Mouse (Mus musculus) G1E (cell line): Measurements from ENCODE around the gene Ribc2. TPM values are rescaled to one million over a fixed set of nuclear protein-coding genes. Genes with fewer than 3 reads are reported as not detected.

Experiments used
- ATAC-seq: 2 replicates; pipeline ENCODE4 v1.8.0; 2016; ENCODE audit warnings: mild to moderate bottlenecking; ENCODE audit not compliant: insufficient number of reproducible peaks, poor library complexity, low FRiP score, severe bottlenecking; ENCODE audit errors: extremely low read depth
- DNase-seq: peaks from one replicate; pipeline ENCODE4 v3.0.0; 2012; ENCODE audit warnings: low spot score
- H3K27me3 ChIP-seq: 2 replicates; pipeline ENCODE4 v1.6.1; 2012; ENCODE audit warnings: mild to moderate bottlenecking, low read length, inconsistent platforms; ENCODE audit not compliant: insufficient read depth
- H3K36me3 ChIP-seq: replicated peaks from 2 replicates; pipeline ENCODE3; 2012; ENCODE audit warnings: mild to moderate bottlenecking, inconsistent platforms
- H3K4me1 ChIP-seq: 2 replicates; pipeline ENCODE4 v1.6.1; 2012; ENCODE audit warnings: low read depth, low read length, inconsistent platforms, mixed read lengths; ENCODE audit not compliant: insufficient read depth
- H3K4me3 ChIP-seq: 2 replicates; pipeline ENCODE4 v1.5.1; 2012; ENCODE audit warnings: low read depth, mild to moderate bottlenecking, inconsistent platforms, low read length, moderate library complexity, mixed read lengths
- H3K9me3 ChIP-seq: replicated peaks from 2 replicates; pipeline ENCODE4 v1.6.1; 2012; ENCODE audit warnings: inconsistent platforms
- CTCF ChIP-seq: IDR thresholded peaks from 2 replicates; pipeline ENCODE4 v1.5.1; 2012; ENCODE audit warnings: low read depth, low read length, inconsistent platforms, mixed read lengths
- GATA1 ChIP-seq: IDR thresholded peaks from 2 replicates; pipeline ENCODE4 v1.6.1; 2012; ENCODE audit warnings: borderline replicate concordance, low read length, inconsistent platforms, mixed read lengths
- GATA2 ChIP-seq: IDR thresholded peaks from 2 replicates; pipeline ENCODE4 v1.6.1; 2012; ENCODE audit warnings: low read depth, low read length, inconsistent platforms, borderline replicate concordance
- POLR2AphosphoS5 ChIP-seq: IDR thresholded peaks from 2 replicates; pipeline ENCODE4 v1.6.1; 2012; ENCODE audit warnings: low read depth, low read length, inconsistent platforms; ENCODE audit not compliant: insufficient replicate concordance
- TAL1 ChIP-seq: conservative IDR thresholded peaks from 2 replicates; pipeline ENCODE4 v1.6.1; 2012; ENCODE audit warnings: low read depth, low read length, inconsistent platforms, mixed read lengths
- polyA plus RNA-seq: library from polyadenylated mRNA; stranded (reverse); fragments of >175 nt; gene quantifications from 2 replicates; pipeline ENCODE4 v1.2.3, GENCODE M21; 2012
- total RNA-seq, 2 experiments: library from RNA; stranded (forward) in 1 of 2; stranded (reverse) in 1 of 2; fragments of 200-1000 nt in 1 of 2; fragments of >200 nt in 1 of 2; fragmentation: Nextera tagmentation in 1 of 2; gene quantifications; 2 replicates each; pipeline ENCODE4 v1.2.3; 2014 to 2017

The Ribc2 gene
- total and polyA plus RNA-seq, 3 experiments, result not detected

- no peaks in the 10 kb centered on the region for H3K27me3 ChIP-seq
- TF ChIP-seq GATA1 (no peak), GATA2 (no peak), TAL1 (no peak), CTCF (no peak), POLR2AphosphoS5 (no peak)
- ATAC-seq (no peak), DNase-seq (no peak)
- H3K4me3 ChIP-seq, result no peak overlapping the region
- no peaks in the 10 kb centered on the region for H3K4me1 ChIP-seq
- no peaks in the 10 kb centered on the region for H3K36me3 ChIP-seq
- H3K9me3 ChIP-seq, result peaks cover 65% of the 10 kb centered on the region
Measured at GRCm38 (mm10) chr15:85174060-85174459, 42.2 kb downstream of the Ribc2 start.

DNA sequence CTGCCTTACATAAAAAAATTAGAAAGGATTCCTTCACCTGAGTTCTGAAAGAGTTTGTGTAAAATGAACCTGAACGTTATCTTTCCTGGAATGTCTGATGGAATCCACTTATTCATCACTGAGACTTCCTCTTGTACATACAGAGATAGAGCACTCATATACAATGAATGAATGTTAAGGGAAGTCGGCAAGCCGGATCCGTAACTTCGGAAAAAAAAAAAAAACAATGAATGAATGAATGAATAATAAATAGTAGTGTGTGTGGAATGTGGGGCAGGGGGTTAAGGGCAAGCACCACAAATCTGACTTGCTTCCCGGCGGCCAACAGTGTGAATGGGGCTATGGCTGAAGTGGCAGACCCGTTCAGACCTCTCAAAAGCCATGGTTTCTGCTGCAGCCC, 45.7 kb downstream of the Ribc2 start:
- no peak overlapping the region for H3K4me3 ChIP-seq
- H3K36me3 ChIP-seq, result no peaks in the 10 kb centered on the region
- no peaks in the 10 kb centered on the region for H3K27me3 ChIP-seq
- peak; percentile 99 for DNase-seq
- no peaks in the 10 kb centered on the region for H3K4me1 ChIP-seq
- peaks cover 45% of the 10 kb centered on the region for H3K9me3 ChIP-seq
- ATAC-seq, result peak; percentile 66
- TF ChIP-seq POLR2AphosphoS5, result no peak
- no peak for TF ChIP-seq GATA2
- TF ChIP-seq TAL1, result no peak
- TF ChIP-seq CTCF, result no peak
- no peak for TF ChIP-seq GATA1

DNA sequence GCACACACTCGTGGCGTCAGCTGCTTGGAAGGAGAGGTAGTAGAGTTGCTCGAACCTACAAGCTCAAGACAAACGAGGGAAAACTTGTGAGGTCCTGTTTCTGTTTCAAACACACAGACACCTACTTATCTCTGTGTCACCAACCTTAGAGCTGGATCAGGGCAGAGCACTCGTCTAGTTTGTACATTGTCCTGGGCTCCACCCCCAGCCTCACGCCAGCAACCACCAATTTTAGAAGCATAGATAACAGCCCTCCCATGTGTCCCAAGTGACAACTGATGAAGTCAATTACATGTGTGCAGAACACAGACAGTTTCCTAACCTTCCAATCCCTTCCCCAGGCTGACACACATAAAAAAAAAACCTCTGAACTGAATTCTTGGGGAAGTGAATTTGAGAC, 46.3 kb downstream of the Ribc2 start:
- DNase-seq (no peak), ATAC-seq (no peak)
- no peaks in the 10 kb centered on the region for H3K4me1 ChIP-seq
- no peaks in the 10 kb centered on the region for H3K36me3 ChIP-seq
- H3K4me3 ChIP-seq, result no peak overlapping the region
- H3K27me3 ChIP-seq, result no peaks in the 10 kb centered on the region
- TF ChIP-seq TAL1 (no peak), CTCF (no peak), GATA2 (no peak), POLR2AphosphoS5 (no peak), GATA1 (no peak)
- peaks cover 43% of the 10 kb centered on the region for H3K9me3 ChIP-seq

DNA sequence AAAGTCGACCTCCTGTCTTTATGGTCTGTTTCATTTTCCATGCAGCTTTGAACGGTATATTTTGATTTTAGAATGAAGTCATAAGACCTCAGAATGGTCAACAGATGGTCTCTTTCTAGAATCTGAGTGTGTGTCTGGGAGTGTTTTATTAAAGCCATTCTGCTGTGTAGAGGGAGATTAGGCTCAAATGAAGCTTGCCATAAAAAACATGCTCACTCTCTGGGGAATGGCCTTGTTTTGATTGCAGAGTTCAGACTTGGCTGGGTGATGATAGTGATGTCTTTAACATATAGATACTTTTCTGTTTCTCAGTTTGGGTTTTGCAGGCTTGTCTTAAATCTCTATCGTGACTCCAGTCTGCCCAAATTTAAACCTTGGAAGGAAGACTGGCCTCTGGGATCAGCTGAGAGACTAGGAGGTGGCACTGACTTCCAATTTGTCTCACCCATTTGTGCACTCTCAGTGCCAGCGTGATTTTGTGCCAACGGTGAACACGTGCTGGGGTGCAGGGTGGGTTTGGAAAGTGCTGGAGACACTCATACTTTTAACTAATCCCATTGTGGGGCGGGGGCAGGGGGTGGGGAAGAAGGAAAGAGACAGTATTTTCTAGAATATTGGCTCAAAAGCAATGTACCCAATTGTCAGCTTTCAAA, 47.8 kb downstream of the Ribc2 start:
- TF ChIP-seq GATA1 (no peak), GATA2 (no peak), POLR2AphosphoS5 (no peak), CTCF (no peak), TAL1 (no peak)
- Histone ChIP-seq H3K36me3 (no peaks in the 10 kb centered on the region), H3K9me3 (peaks cover 45% of the 10 kb centered on the region), H3K4me1 (no peaks in the 10 kb centered on the region), H3K4me3 (no peak overlapping the region), H3K27me3 (no peaks in the 10 kb centered on the region)
- ATAC-seq, result no peak
- DNase-seq, result no peak

DNA sequence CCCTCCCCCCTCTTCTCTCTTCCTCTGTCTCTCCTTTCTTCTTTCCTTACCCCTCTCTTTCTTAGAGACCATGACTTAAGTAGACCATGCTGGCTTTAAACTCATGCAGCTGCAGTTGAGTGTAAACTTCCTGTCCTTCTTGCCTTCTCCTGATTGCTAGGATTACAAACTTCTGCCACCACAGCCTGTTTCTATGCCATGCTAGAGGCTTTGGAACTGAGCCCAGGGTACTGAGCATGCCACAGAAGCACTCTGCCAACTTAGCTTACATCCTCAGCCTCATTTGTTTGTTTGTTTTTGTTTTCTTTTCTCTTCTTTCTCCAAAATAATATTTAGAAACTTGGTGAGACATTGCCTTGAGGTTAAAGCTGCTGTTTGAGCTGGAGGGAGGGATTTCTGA, 48.5 kb downstream of the Ribc2 start:
- DNase-seq (no peak), ATAC-seq (no peak)
- H3K4me1 ChIP-seq, result no peaks in the 10 kb centered on the region
- H3K27me3 ChIP-seq, result no peaks in the 10 kb centered on the region
- no peak overlapping the region for H3K4me3 ChIP-seq
- H3K36me3 ChIP-seq, result no peaks in the 10 kb centered on the region
- peaks cover 50% of the 10 kb centered on the region for H3K9me3 ChIP-seq
- TF ChIP-seq TAL1 (no peak), GATA2 (no peak)

GRCm38 (mm10) chr15:85182063-85182462, 50.2 kb downstream of the Ribc2 start:
- Histone ChIP-seq H3K4me3 (no peak overlapping the region), H3K36me3 (no peaks in the 10 kb centered on the region), H3K4me1 (no peaks in the 10 kb centered on the region), H3K27me3 (no peaks in the 10 kb centered on the region), H3K9me3 (peaks cover 54% of the 10 kb centered on the region)
- no peak for ATAC-seq
- DNase-seq, result no peak
- no peak for TF ChIP-seq POLR2AphosphoS5
- TF ChIP-seq GATA1, result no peak
- no peak for TF ChIP-seq GATA2
- no peak for TF ChIP-seq TAL1
- no peak for TF ChIP-seq CTCF

GRCm38 (mm10) chr15:85186916-85187315, 55.0 kb downstream of the Ribc2 start:
- no peak for DNase-seq
- no peaks in the 10 kb centered on the region for H3K36me3 ChIP-seq
- no peak for ATAC-seq
- peaks cover 53% of the 10 kb centered on the region for H3K9me3 ChIP-seq
- H3K4me3 ChIP-seq, result no peak overlapping the region
- no peaks in the 10 kb centered on the region for H3K4me1 ChIP-seq
- no peaks in the 10 kb centered on the region for H3K27me3 ChIP-seq
- TF ChIP-seq GATA1, result no peak
- no peak for TF ChIP-seq GATA2
- TF ChIP-seq TAL1, result no peak
- TF ChIP-seq POLR2AphosphoS5, result no peak
- TF ChIP-seq CTCF, result no peak
